Mouse (Mus musculus): Measurements from ENCODE around the gene Gm2022.
"Not testable (repeated sequence)": the region's sequence is repeated elsewhere in the genome, so short reads cannot be mapped to it uniquely, and the experiment has no call there.

Gm2022 gene

GRCm38 (mm10) chr12:87895070-87895469, at the start of gene Gm2022:
Gm2022 (plus strand) TSS chr12:87895370.
- DNase-seq (ENCODE audit: low spot score): not testable (repeated sequence)

GRCm38 (mm10) chr12:87850657-87851056, 44.5 kb upstream of the Gm2022 start:
- DNase-seq (ENCODE audit: low spot score): not testable (repeated sequence)

GRCm38 (mm10) chr12:87856067-87856466, 39.1 kb upstream of the Gm2022 start:
- not testable (repeated sequence) for DNase-seq (ENCODE audit: low spot score)

GRCm38 (mm10) chr12:87861740-87862692, 33.2 kb upstream of the Gm2022 start:
- not testable (repeated sequence) for DNase-seq (ENCODE audit: low spot score)

GRCm38 (mm10) chr12:87863638-87864037, 31.5 kb upstream of the Gm2022 start:
- not testable (repeated sequence) for DNase-seq (ENCODE audit: low spot score)

- DNase-seq (ENCODE audit: low spot score): not testable (repeated sequence)
Observed at GRCm38 (mm10) chr12:87864048-87864447, 31.1 kb upstream of the Gm2022 start.

GRCm38 (mm10) chr12:87873772-87874171, 21.4 kb upstream of the Gm2022 start, which contains the start of gene Gm2016:
Gm2016 (plus strand) TSS chr12:87874072.
- DNase-seq (ENCODE audit: low spot score): not testable (repeated sequence)

- not testable (repeated sequence) for DNase-seq (ENCODE audit: low spot score)
Observed at GRCm38 (mm10) chr12:87919721-87920120, 24.6 kb downstream of the Gm2022 start, which contains the start of gene Gm2035. Gm2035 (minus strand) TSS chr12:87919857.

Measured in embryo, embryonic 10.5 days (tissue).